Mouse (Mus musculus) G1E (cell line): ENCODE results near the gene Rims1. TPM values are rescaled to one million over a fixed set of nuclear protein-coding genes. Genes with fewer than 3 reads are reported as not detected.

Experiments used
- ATAC-seq: 2 replicates; pipeline ENCODE4 v1.8.0; 2016; ENCODE audit warnings: mild to moderate bottlenecking; ENCODE audit not compliant: insufficient number of reproducible peaks, poor library complexity, low FRiP score, severe bottlenecking; ENCODE audit errors: extremely low read depth
- DNase-seq: peaks from one replicate; pipeline ENCODE4 v3.0.0; 2012; ENCODE audit warnings: low spot score
- H3K27me3 ChIP-seq: 2 replicates; pipeline ENCODE4 v1.6.1; 2012; ENCODE audit warnings: mild to moderate bottlenecking, low read length, inconsistent platforms; ENCODE audit not compliant: insufficient read depth
- H3K36me3 ChIP-seq: replicated peaks from 2 replicates; pipeline ENCODE3; 2012; ENCODE audit warnings: mild to moderate bottlenecking, inconsistent platforms
- H3K4me1 ChIP-seq: 2 replicates; pipeline ENCODE4 v1.6.1; 2012; ENCODE audit warnings: low read depth, low read length, inconsistent platforms, mixed read lengths; ENCODE audit not compliant: insufficient read depth
- H3K4me3 ChIP-seq: 2 replicates; pipeline ENCODE4 v1.5.1; 2012; ENCODE audit warnings: low read depth, mild to moderate bottlenecking, inconsistent platforms, low read length, moderate library complexity, mixed read lengths
- H3K9me3 ChIP-seq: replicated peaks from 2 replicates; pipeline ENCODE4 v1.6.1; 2012; ENCODE audit warnings: inconsistent platforms
- CTCF ChIP-seq: IDR thresholded peaks from 2 replicates; pipeline ENCODE4 v1.5.1; 2012; ENCODE audit warnings: low read depth, low read length, inconsistent platforms, mixed read lengths
- GATA1 ChIP-seq: IDR thresholded peaks from 2 replicates; pipeline ENCODE4 v1.6.1; 2012; ENCODE audit warnings: borderline replicate concordance, low read length, inconsistent platforms, mixed read lengths
- GATA2 ChIP-seq: IDR thresholded peaks from 2 replicates; pipeline ENCODE4 v1.6.1; 2012; ENCODE audit warnings: low read depth, low read length, inconsistent platforms, borderline replicate concordance
- POLR2AphosphoS5 ChIP-seq: IDR thresholded peaks from 2 replicates; pipeline ENCODE4 v1.6.1; 2012; ENCODE audit warnings: low read depth, low read length, inconsistent platforms; ENCODE audit not compliant: insufficient replicate concordance
- TAL1 ChIP-seq: conservative IDR thresholded peaks from 2 replicates; pipeline ENCODE4 v1.6.1; 2012; ENCODE audit warnings: low read depth, low read length, inconsistent platforms, mixed read lengths
- polyA plus RNA-seq: library from polyadenylated mRNA; stranded (reverse); fragments of >175 nt; gene quantifications from 2 replicates; pipeline ENCODE4 v1.2.3, GENCODE M21; 2012
- total RNA-seq, 2 experiments: library from RNA; stranded (forward) in 1 of 2; stranded (reverse) in 1 of 2; fragments of 200-1000 nt in 1 of 2; fragments of >200 nt in 1 of 2; fragmentation: Nextera tagmentation in 1 of 2; gene quantifications; 2 replicates each; pipeline ENCODE4 v1.2.3; 2014 to 2017

Gene Rims1
- total and polyA plus RNA-seq, 3 experiments: 0.11 TPM; not detected in 2

- TF ChIP-seq GATA2: no peak
- TF ChIP-seq POLR2AphosphoS5: no peak
- TF ChIP-seq GATA1: no peak
- no peak for TF ChIP-seq CTCF
- no peak for ATAC-seq
- Histone ChIP-seq H3K9me3 (no peaks in the 10 kb centered on the region), H3K4me1 (no peaks in the 10 kb centered on the region), H3K4me3 (no peak overlapping the region), H3K27me3 (no peaks in the 10 kb centered on the region), H3K36me3 (no peaks in the 10 kb centered on the region)
- no peak for DNase-seq
Observed at GRCm38 (mm10) chr1:22620827-22621226, 185.0 kb downstream of the Rims1 start.

- ATAC-seq (no peak), DNase-seq (no peak)
- Histone ChIP-seq H3K36me3 (no peaks in the 10 kb centered on the region), H3K9me3 (no peaks in the 10 kb centered on the region), H3K27me3 (no peaks in the 10 kb centered on the region), H3K4me1 (no peaks in the 10 kb centered on the region), H3K4me3 (no peak overlapping the region)
- no peak for TF ChIP-seq GATA1
- TF ChIP-seq GATA2: no peak
- TF ChIP-seq POLR2AphosphoS5: no peak
Observed at GRCm38 (mm10) chr1:22615601-22616000, 190.2 kb downstream of the Rims1 start.

GRCm38 (mm10) chr1:22613609-22614008, 192.2 kb downstream of the Rims1 start:
- H3K27me3 ChIP-seq: no peaks in the 10 kb centered on the region
- H3K4me1 ChIP-seq: no peaks in the 10 kb centered on the region
- ATAC-seq (no peak), DNase-seq (no peak)
- H3K4me3 ChIP-seq: no peak overlapping the region
- TF ChIP-seq CTCF (no peak), POLR2AphosphoS5 (no peak), TAL1 (no peak), GATA1 (no peak), GATA2 (no peak)
- H3K9me3 ChIP-seq: no peaks in the 10 kb centered on the region
- H3K36me3 ChIP-seq: no peaks in the 10 kb centered on the region

- H3K36me3 ChIP-seq: no peaks in the 10 kb centered on the region
- no peak overlapping the region for H3K4me3 ChIP-seq
- no peak for ATAC-seq
- H3K4me1 ChIP-seq: no peaks in the 10 kb centered on the region
- TF ChIP-seq POLR2AphosphoS5: no peak
- TF ChIP-seq TAL1: no peak
- TF ChIP-seq GATA2: no peak
- no peak for TF ChIP-seq CTCF
- TF ChIP-seq GATA1: no peak
- no peaks in the 10 kb centered on the region for H3K27me3 ChIP-seq
- no peaks in the 10 kb centered on the region for H3K9me3 ChIP-seq
- no peak for DNase-seq
Observed at GRCm38 (mm10) chr1:22604329-22605044, 201.3 kb downstream of the Rims1 start.

GRCm38 (mm10) chr1:22596197-22596596, 209.6 kb downstream of the Rims1 start:
- DNase-seq (no peak), ATAC-seq (no peak)
- Histone ChIP-seq H3K36me3 (no peaks in the 10 kb centered on the region), H3K4me3 (no peak overlapping the region), H3K9me3 (no peaks in the 10 kb centered on the region), H3K4me1 (no peaks in the 10 kb centered on the region), H3K27me3 (peaks cover 2% of the 10 kb centered on the region; the same call in 1 of the 2 replicates)
- no peak for TF ChIP-seq POLR2AphosphoS5

- TF ChIP-seq POLR2AphosphoS5 (no peak), TAL1 (no peak), CTCF (no peak), GATA2 (no peak)
- Histone ChIP-seq H3K36me3 (no peaks in the 10 kb centered on the region), H3K9me3 (no peaks in the 10 kb centered on the region), H3K4me1 (no peaks in the 10 kb centered on the region), H3K4me3 (no peak overlapping the region), H3K27me3 (peaks cover 2% of the 10 kb centered on the region; the same call in 1 of the 2 replicates)
- DNase-seq: no peak
- ATAC-seq: no peak
Observed at GRCm38 (mm10) chr1:22594841-22595240, 211.0 kb downstream of the Rims1 start.
